Mouse (Mus musculus): ENCODE data around the gene Frmd4a. TPM values are rescaled to one million over a fixed set of nuclear protein-coding genes. Genes with fewer than 3 reads are reported as not detected.

Frmd4a gene
- total RNA-seq, 2 experiments from 2014 or later: 51.3 to 52.7 TPM

- no peak for DNase-seq
Measured at GRCm38 (mm10) chr2:4399721-4400120, 382.2 kb downstream of the Frmd4a start.

- peak; percentile 72 for DNase-seq
Measured at GRCm38 (mm10) chr2:4400771-4401596, 383.5 kb downstream of the Frmd4a start.

- DNase-seq: peak; percentile 59
Measured at GRCm38 (mm10) chr2:4401597-4402581, 384.4 kb downstream of the Frmd4a start.

GRCm38 (mm10) chr2:4406977-4407376 is 389.5 kb downstream of the Frmd4a start:
- no peak for DNase-seq

GRCm38 (mm10) chr2:4409810-4410433 is 392.4 kb downstream of the Frmd4a start:
- no peak for DNase-seq

- peak; percentile 32 for DNase-seq
Measured at GRCm38 (mm10) chr2:4412870-4413595, 395.5 kb downstream of the Frmd4a start.

- DNase-seq: no peak
Measured at GRCm38 (mm10) chr2:4413596-4414335, 396.2 kb downstream of the Frmd4a start.

GRCm38 (mm10) chr2:4420679-4421312 is 403.3 kb downstream of the Frmd4a start:
- no peak for DNase-seq

GRCm38 (mm10) chr2:4421757-4422156 is 404.2 kb downstream of the Frmd4a start:
- DNase-seq: peak; percentile 41

- DNase-seq: no peak
Measured at GRCm38 (mm10) chr2:4423896-4424295, 406.4 kb downstream of the Frmd4a start.

GRCm38 (mm10) chr2:4428407-4428855 is 410.9 kb downstream of the Frmd4a start:
- no peak for DNase-seq

GRCm38 (mm10) chr2:4433119-4433518 is 415.6 kb downstream of the Frmd4a start:
- DNase-seq: no peak

GRCm38 (mm10) chr2:4435051-4435450 is 417.5 kb downstream of the Frmd4a start:
- DNase-seq: no peak

- no peak for DNase-seq
Measured at GRCm38 (mm10) chr2:4436361-4437231, 419.1 kb downstream of the Frmd4a start.

- DNase-seq: no peak
Measured at GRCm38 (mm10) chr2:4438739-4439138, 421.2 kb downstream of the Frmd4a start.

- DNase-seq: no peak
Measured at GRCm38 (mm10) chr2:4439909-4440308, 422.4 kb downstream of the Frmd4a start.

GRCm38 (mm10) chr2:4441840-4442239 is 424.3 kb downstream of the Frmd4a start:
- no peak for DNase-seq

GRCm38 (mm10) chr2:4444740-4445139 is 427.2 kb downstream of the Frmd4a start:
- DNase-seq: no peak

- peak; percentile 80 for DNase-seq
Measured at GRCm38 (mm10) chr2:4445629-4446400, 428.3 kb downstream of the Frmd4a start.

Measured in heart, postnatal 4 days (tissue).